Mouse (Mus musculus): ENCODE results near the gene Nppb. TPM values are rescaled to one million over a fixed set of nuclear protein-coding genes. Genes with fewer than 3 reads are reported as not detected.

The Nppb gene
- polyA plus RNA-seq, 1 experiment = 2.5 TPM

- no peak overlapping the region for H3K4me3 ChIP-seq (ENCODE audit: insufficient read depth, low read length)
- TF ChIP-seq CTCF (IDR thresholded peaks at IDR 0.05; ENCODE audit: borderline replicate concordance, insufficient read depth, low read length) (no peak), POLR2A (IDR thresholded peaks at IDR 0.05; ENCODE audit: low read depth, low read length) (no peak)
- no peak overlapping the region for H3K27ac ChIP-seq (ENCODE audit: insufficient read depth, low read length)
- no peaks in the 10 kb centered on the region for H3K4me1 ChIP-seq (ENCODE audit: control insufficient read depth, insufficient read depth, low read length)
These were observed 16.8 kb upstream of the Nppb start for GRCm38 (mm10) chr4:147968816-147969215.

- TF ChIP-seq POLR2A (IDR thresholded peaks at IDR 0.05; ENCODE audit: low read depth, low read length) (no peak), CTCF (IDR thresholded peaks at IDR 0.05; ENCODE audit: borderline replicate concordance, insufficient read depth, low read length) (no peak)
- H3K27ac ChIP-seq (ENCODE audit: insufficient read depth, low read length) = no peak overlapping the region
- H3K4me1 ChIP-seq (ENCODE audit: control insufficient read depth, insufficient read depth, low read length) = no peaks in the 10 kb centered on the region
- H3K4me3 ChIP-seq (ENCODE audit: insufficient read depth, low read length) = no peak overlapping the region
These were observed 16.3 kb upstream of the Nppb start for GRCm38 (mm10) chr4:147969337-147969736.

DNA sequence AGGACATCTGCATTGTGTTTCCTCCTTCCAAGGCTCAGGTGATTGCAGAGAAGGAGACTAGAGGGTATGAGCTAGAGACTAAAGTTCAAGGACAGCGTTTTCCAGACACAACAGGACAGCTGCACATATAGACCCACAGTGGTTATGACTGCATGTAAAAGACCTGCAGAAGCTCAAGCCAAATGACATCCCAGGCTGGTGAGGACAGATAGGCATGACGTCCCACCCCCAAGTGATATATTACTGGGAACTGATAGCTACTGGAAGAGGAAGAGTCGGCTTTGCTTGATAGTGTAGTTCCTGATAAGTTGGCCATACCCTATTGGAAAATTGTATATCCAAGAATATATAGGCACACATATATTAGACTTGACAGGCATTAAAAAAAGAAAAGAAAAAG is 9.4 kb upstream of the Nppb start:
- Histone ChIP-seq H3K4me3 (ENCODE audit: insufficient read depth, low read length) (no peak overlapping the region), H3K27ac (ENCODE audit: insufficient read depth, low read length) (no peak overlapping the region), H3K4me1 (ENCODE audit: control insufficient read depth, insufficient read depth, low read length) (no peaks in the 10 kb centered on the region)
- TF ChIP-seq POLR2A (IDR thresholded peaks at IDR 0.05; ENCODE audit: low read depth, low read length) (no peak), CTCF (IDR thresholded peaks at IDR 0.05; ENCODE audit: borderline replicate concordance, insufficient read depth, low read length) (no peak)

GRCm38 (mm10) chr4:147977726-147978125 is 7.9 kb upstream of the Nppb start:
- TF ChIP-seq POLR2A (IDR thresholded peaks at IDR 0.05; ENCODE audit: low read depth, low read length) (no peak), CTCF (IDR thresholded peaks at IDR 0.05; ENCODE audit: borderline replicate concordance, insufficient read depth, low read length) (no peak)
- no peak overlapping the region for H3K27ac ChIP-seq (ENCODE audit: insufficient read depth, low read length)

DNA sequence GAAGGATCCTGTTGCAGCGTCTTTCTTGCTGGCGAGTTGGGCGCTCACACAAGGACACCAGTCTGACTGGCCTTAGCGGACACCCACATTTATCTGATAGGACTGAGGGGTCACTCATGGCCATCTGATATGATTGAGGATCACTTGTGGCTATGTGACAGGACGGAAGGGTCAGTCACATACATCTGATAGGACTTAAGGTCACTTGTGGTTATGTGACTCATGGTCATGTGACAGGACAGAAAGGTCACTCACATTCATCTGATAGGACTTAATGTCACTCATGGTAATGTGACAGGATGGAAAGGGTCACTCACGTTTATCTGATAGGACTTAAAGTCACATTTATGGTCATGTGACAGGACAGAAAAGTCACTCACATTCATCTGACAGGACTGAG is 7.2 kb upstream of the Nppb start:
- no peak overlapping the region for H3K27ac ChIP-seq (ENCODE audit: insufficient read depth, low read length)
- H3K4me3 ChIP-seq (ENCODE audit: insufficient read depth, low read length) = no peak overlapping the region
- TF ChIP-seq CTCF (IDR thresholded peaks at IDR 0.05; ENCODE audit: borderline replicate concordance, insufficient read depth, low read length) = no peak
- no peaks in the 10 kb centered on the region for H3K4me1 ChIP-seq (ENCODE audit: control insufficient read depth, insufficient read depth, low read length)

More at GRCm38 (mm10) chr4:147977726-147978125, 7.9 kb upstream of the Nppb start:
- no peak overlapping the region for H3K4me3 ChIP-seq (ENCODE audit: insufficient read depth, low read length)
- H3K4me1 ChIP-seq (ENCODE audit: control insufficient read depth, insufficient read depth, low read length) = no peaks in the 10 kb centered on the region

GRCm38 (mm10) chr4:147979441-147979860 is 6.1 kb upstream of the Nppb start:
- no peak overlapping the region for H3K4me3 ChIP-seq (ENCODE audit: insufficient read depth, low read length)
- no peak overlapping the region for H3K27ac ChIP-seq (ENCODE audit: insufficient read depth, low read length)
- no peak for TF ChIP-seq POLR2A (IDR thresholded peaks at IDR 0.05; ENCODE audit: low read depth, low read length)
- TF ChIP-seq CTCF (IDR thresholded peaks at IDR 0.05; ENCODE audit: borderline replicate concordance, insufficient read depth, low read length) = no peak
- H3K4me1 ChIP-seq (ENCODE audit: control insufficient read depth, insufficient read depth, low read length) = no peaks in the 10 kb centered on the region

DNA sequence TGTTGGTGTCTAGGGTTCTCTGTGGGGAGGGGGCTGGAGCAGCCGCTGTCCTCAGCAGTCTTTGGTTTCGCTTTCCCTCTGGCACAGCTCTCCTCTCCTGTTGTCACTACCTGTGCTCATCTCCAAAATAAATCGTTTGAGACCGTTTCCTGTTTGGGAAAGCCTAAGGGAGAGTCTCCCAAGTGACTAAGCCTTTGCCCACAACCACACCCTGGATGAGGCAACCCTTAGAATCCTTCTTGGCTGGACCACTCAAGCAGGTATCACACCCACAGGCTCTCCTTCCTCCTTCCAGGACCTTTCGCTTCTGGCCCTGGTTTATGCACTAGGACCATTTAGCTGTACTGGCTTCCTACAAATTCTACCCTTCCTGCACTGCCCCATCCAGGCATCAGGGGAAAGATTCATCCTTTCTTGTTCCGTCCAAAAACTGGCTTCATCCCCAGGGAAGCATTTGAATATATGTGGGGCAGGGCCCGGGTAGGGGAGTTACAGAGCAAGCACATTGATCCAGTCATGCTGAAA is 8.0 kb downstream of the Nppb start:
- Histone ChIP-seq H3K4me1 (ENCODE audit: control insufficient read depth, insufficient read depth, low read length) (peaks cover 15% of the 10 kb centered on the region), H3K27ac (ENCODE audit: insufficient read depth, low read length) (no peak overlapping the region; the same call in 1 of the 2 replicates), H3K4me3 (ENCODE audit: insufficient read depth, low read length) (no peak overlapping the region)
- no peak for TF ChIP-seq CTCF (IDR thresholded peaks at IDR 0.05; ENCODE audit: borderline replicate concordance, insufficient read depth, low read length)
- no peak for TF ChIP-seq POLR2A (IDR thresholded peaks at IDR 0.05; ENCODE audit: low read depth, low read length)

DNA sequence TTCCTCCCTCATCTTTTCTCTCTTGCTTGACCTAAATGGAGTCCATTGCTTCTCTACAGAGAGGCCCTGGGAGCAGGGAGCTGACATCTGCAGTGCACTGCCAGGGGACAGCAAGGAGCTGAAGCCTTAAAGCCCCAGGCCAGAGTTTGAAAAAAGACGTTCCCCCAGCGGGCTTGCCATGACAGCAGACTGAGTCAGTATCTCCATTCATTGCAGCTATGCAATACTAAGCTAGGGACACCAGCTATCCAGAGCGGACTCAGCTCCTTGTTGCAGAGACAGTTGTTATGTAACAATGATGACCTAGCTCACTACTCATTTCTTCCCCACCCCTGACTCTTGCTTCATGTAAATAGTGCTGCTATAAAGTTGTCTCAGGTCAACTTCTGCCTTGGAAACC is 9.7 kb downstream of the Nppb start:
- H3K4me3 ChIP-seq (ENCODE audit: insufficient read depth, low read length) = no peak overlapping the region
- H3K4me1 ChIP-seq (ENCODE audit: control insufficient read depth, insufficient read depth, low read length) = peaks cover 22% of the 10 kb centered on the region
- no peak for TF ChIP-seq CTCF (IDR thresholded peaks at IDR 0.05; ENCODE audit: borderline replicate concordance, insufficient read depth, low read length)
- TF ChIP-seq POLR2A (IDR thresholded peaks at IDR 0.05; ENCODE audit: low read depth, low read length) = no peak
- no peak overlapping the region for H3K27ac ChIP-seq (ENCODE audit: insufficient read depth, low read length)

DNA sequence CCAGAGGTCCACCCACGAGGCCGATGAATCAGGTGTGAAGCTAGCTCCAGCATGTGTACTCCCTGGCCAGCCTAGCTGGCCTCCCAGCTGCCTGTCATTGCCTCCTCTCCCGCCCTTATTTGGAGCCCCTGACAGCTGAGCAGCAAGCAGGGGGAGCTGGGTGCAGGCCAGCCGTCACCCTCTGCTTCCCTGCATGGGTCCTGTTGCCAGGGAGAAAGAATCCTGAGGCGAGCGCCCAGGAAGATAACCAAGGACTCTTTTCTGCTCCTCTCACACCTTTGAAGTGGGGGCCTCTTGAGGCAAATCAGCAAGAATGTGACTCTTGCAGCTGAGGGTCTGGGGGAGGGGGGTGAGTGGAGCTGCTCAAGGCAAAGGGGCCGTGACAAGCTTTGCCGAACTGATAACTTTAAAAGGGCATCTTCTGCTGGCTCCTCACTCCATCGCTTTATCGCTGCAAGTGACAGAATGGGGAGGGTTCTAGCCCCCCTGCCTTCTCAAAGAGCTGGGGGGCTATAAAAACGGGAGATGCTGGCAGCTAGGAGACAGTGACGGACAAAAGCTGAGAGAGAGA is 14.7 kb downstream of the Nppb start, which contains the start of gene Nppa:
TSS of gene Nppa (plus strand) at position 521 of the 571 bp plus-strand sequence.
- TF ChIP-seq POLR2A (IDR thresholded peaks at IDR 0.05; ENCODE audit: low read depth, low read length) (no peak), CTCF (IDR thresholded peaks at IDR 0.05; ENCODE audit: borderline replicate concordance, insufficient read depth, low read length) (no peak)
- Histone ChIP-seq H3K4me1 (ENCODE audit: control insufficient read depth, insufficient read depth, low read length) (peaks cover 8% of the 10 kb centered on the region), H3K4me3 (ENCODE audit: insufficient read depth, low read length) (no peak within 1 kb of the TSS), H3K27ac (ENCODE audit: insufficient read depth, low read length) (no peak within 1 kb of the TSS)

DNA sequence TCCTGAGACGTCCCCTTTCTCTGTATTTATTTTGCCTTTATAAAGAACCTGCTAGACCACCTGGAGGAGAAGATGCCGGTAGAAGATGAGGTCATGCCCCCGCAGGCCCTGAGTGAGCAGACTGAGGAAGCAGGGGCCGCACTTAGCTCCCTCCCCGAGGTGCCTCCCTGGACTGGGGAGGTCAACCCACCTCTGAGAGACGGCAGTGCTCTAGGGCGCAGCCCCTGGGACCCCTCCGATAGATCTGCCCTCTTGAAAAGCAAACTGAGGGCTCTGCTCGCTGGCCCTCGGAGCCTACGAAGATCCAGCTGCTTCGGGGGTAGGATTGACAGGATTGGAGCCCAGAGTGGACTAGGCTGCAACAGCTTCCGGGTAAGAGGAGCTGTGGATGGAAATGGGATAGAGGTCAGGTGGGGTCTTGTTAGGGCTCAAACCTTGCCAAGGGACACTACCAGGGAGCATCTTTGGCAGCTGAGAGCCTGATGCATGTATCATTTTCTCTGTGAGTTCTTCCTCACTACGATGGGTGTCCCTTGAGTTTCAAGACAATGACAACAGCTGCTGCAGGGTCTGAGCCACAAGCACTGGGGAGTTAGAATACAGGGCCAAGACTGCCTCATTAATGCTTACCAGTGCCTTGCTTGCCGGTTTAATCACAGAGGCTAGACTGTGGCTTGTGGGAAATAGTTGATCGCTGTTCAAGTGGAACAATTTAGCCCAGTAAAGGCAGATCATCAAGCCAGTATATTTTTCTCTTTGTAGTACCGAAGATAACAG is 15.6 kb downstream of the Nppb start:
- Histone ChIP-seq H3K4me1 (ENCODE audit: control insufficient read depth, insufficient read depth, low read length) (peaks cover 8% of the 10 kb centered on the region), H3K4me3 (ENCODE audit: insufficient read depth, low read length) (no peak overlapping the region), H3K27ac (ENCODE audit: insufficient read depth, low read length) (no peak overlapping the region)
- TF ChIP-seq CTCF (IDR thresholded peaks at IDR 0.05; ENCODE audit: borderline replicate concordance, insufficient read depth, low read length) = no peak
- no peak for TF ChIP-seq POLR2A (IDR thresholded peaks at IDR 0.05; ENCODE audit: low read depth, low read length)

Data from embryonic fibroblast, embryonic 13.5 days (primary cell).